Mouse (Mus musculus) heart, postnatal 14 days (tissue): Measurements from ENCODE around the gene Mctp2. TPM values are rescaled to one million over a fixed set of nuclear protein-coding genes. Genes with fewer than 3 reads are reported as not detected.

Experiments
- DNase-seq, 2 experiments: peaks; one replicate each; pipeline ENCODE4 v3.0.0; 2021 to 2022
- intact Hi-C: fragments of 180-260 bp; cut with DNase I; formaldehyde crosslinking; loops from one replicate; pipeline ENCODE4 v1.15.1; 2025
- long read RNA-seq, 2 experiments: library from polyadenylated mRNA; stranded (forward); transcript quantifications; one replicate each; pipeline ENCODE4 v2.0.0; 2021
- total RNA-seq, 2 experiments: library from RNA; stranded (reverse); gene quantifications; 2 replicates each; pipeline ENCODE4 v1.2.3; 2021

The Mctp2 gene
- under 1 TPM; 0.43 to 0.78 TPM for total RNA-seq
- long read RNA-seq, experiment 1 = 0 reads
- long read RNA-seq, experiment 2 = 0 reads

GRCm38 (mm10) chr7:72306382-72306841 is at the start of gene Mctp2:
Mctp2 (minus strand) TSS chr7:72306608.
- DNase-seq = peak; percentile 28 to 53
- intact Hi-C loops = no loop called here

GRCm38 (mm10) chr7:72345901-72346300 is 39.5 kb upstream of the Mctp2 start:
- intact Hi-C loops = no loop called here
- no peak for DNase-seq

- DNase-seq = no peak
- intact Hi-C loops = no loop called here
Observed at GRCm38 (mm10) chr7:72343751-72344150, 37.3 kb upstream of the Mctp2 start.

- DNase-seq = no peak
- intact Hi-C loops = no loop called here
Observed at GRCm38 (mm10) chr7:72342822-72343221, 36.4 kb upstream of the Mctp2 start.

- DNase-seq = no peak
- intact Hi-C loops = no loop called here
Observed at GRCm38 (mm10) chr7:72325961-72326360, 19.6 kb upstream of the Mctp2 start.

GRCm38 (mm10) chr7:72320906-72321305 is 14.5 kb upstream of the Mctp2 start:
- intact Hi-C loops = no loop called here
- DNase-seq = no peak

GRCm38 (mm10) chr7:72320441-72320840 is 14.0 kb upstream of the Mctp2 start:
- intact Hi-C loops = no loop called here
- no peak for DNase-seq

GRCm38 (mm10) chr7:72314395-72315060 is 8.1 kb upstream of the Mctp2 start:
- intact Hi-C loops = no loop called here
- no peak for DNase-seq

GRCm38 (mm10) chr7:72313908-72314307 is 7.5 kb upstream of the Mctp2 start:
- DNase-seq = no peak
- intact Hi-C loops = no loop called here

- intact Hi-C loops = no loop called here
- DNase-seq = no peak
Observed at GRCm38 (mm10) chr7:72311582-72311981, 5.2 kb upstream of the Mctp2 start.

GRCm38 (mm10) chr7:72308078-72308477 is 1.7 kb upstream of the Mctp2 start:
- intact Hi-C loops = no loop called here
- DNase-seq = no peak

- intact Hi-C loops = no loop called here
- no peak for DNase-seq
Observed at GRCm38 (mm10) chr7:72306847-72307246, 439 bp upstream of the Mctp2 start.

- intact Hi-C loops = no loop called here
- no peak for DNase-seq
Observed at GRCm38 (mm10) chr7:72305971-72306370, 437 bp downstream of the Mctp2 start.

GRCm38 (mm10) chr7:72301667-72302066 is 4.7 kb downstream of the Mctp2 start:
- no peak for DNase-seq
- intact Hi-C loops = no loop called here

GRCm38 (mm10) chr7:72299726-72300125 is 6.7 kb downstream of the Mctp2 start:
- intact Hi-C loops = no loop called here
- DNase-seq = no peak

GRCm38 (mm10) chr7:72297013-72297412 is 9.4 kb downstream of the Mctp2 start:
- no peak for DNase-seq
- intact Hi-C loops = no loop called here

GRCm38 (mm10) chr7:72296171-72296570 is 10.2 kb downstream of the Mctp2 start:
- intact Hi-C loops = no loop called here
- no peak for DNase-seq

GRCm38 (mm10) chr7:72294886-72295285 is 11.5 kb downstream of the Mctp2 start:
- intact Hi-C loops = no loop called here
- no peak for DNase-seq

GRCm38 (mm10) chr7:72293784-72294538 is 12.4 kb downstream of the Mctp2 start:
- DNase-seq = no peak
- intact Hi-C loops = no loop called here

- intact Hi-C loops = no loop called here
- no peak for DNase-seq
Observed at GRCm38 (mm10) chr7:72292232-72292913, 14.0 kb downstream of the Mctp2 start.

- DNase-seq = no peak
- intact Hi-C loops = no loop called here
Observed at GRCm38 (mm10) chr7:72280721-72281120, 25.7 kb downstream of the Mctp2 start.
